Mouse (Mus musculus) liver, embryonic 13.5 days (tissue): ENCODE measurements around the gene Bcl2l13. TPM values are rescaled to one million over a fixed set of nuclear protein-coding genes. Genes with fewer than 3 reads are reported as not detected.

Experiments used
- ATAC-seq: fragments of 200-750 bp; cut with Nextera tagmentation; 2 replicates; pipeline ENCODE4 v1.8.0; 2017; ENCODE audit warnings: low read depth, mild to moderate bottlenecking, moderate number of reproducible peaks, moderate library complexity
- DNase-seq: peaks from one replicate; pipeline ENCODE4 v3.0.0; 2022
- H3K27ac ChIP-seq: fragments of 300-500 bp; sonication (generic); 2 replicates; pipeline ENCODE4 v1.5.1; 2015; ENCODE audit warnings: moderate library complexity, mild to moderate bottlenecking, inconsistent platforms
- H3K27me3 ChIP-seq: fragments of 300-500 bp; sonication (generic); 2 replicates; pipeline ENCODE4 v1.6.1; 2015; ENCODE audit warnings: mild to moderate bottlenecking, inconsistent platforms
- H3K36me3 ChIP-seq: fragments of 300-500 bp; sonication (generic); 2 replicates; pipeline ENCODE4 v1.6.1; 2015; ENCODE audit warnings: mild to moderate bottlenecking, inconsistent platforms
- H3K4me1 ChIP-seq: fragments of 300-500 bp; sonication (generic); replicated peaks from 2 replicates; pipeline ENCODE4 v1.6.1; 2015; ENCODE audit warnings: inconsistent platforms
- H3K4me2 ChIP-seq: fragments of 300-500 bp; sonication (generic); 2 replicates; pipeline ENCODE4 v1.6.1; 2015; ENCODE audit warnings: inconsistent platforms, mild to moderate bottlenecking, moderate library complexity
- H3K4me3 ChIP-seq: fragments of 300-500 bp; sonication (generic); replicated peaks from 2 replicates; pipeline ENCODE4 v1.5.1; 2015; ENCODE audit warnings: mild to moderate bottlenecking, inconsistent platforms
- H3K9ac ChIP-seq: fragments of 300-500 bp; sonication (generic); 2 replicates; pipeline ENCODE4 v1.6.1; 2015; ENCODE audit warnings: mild to moderate bottlenecking, inconsistent platforms
- H3K9me3 ChIP-seq: fragments of 300-500 bp; sonication (generic); replicated peaks from 2 replicates; pipeline ENCODE4 v1.6.1; 2016; ENCODE audit warnings: inconsistent platforms
- WGBS: fragments of 180-500 bp; shearing (Covaris S2); methylation state at CpG from one replicate; pipeline ENCODE4 v1.1.7; 2015; ENCODE audit not compliant: insufficient replicate concordance; 5-methylcytosine and 5-hydroxymethylcytosine counted together
- polyA plus RNA-seq: library from polyadenylated mRNA; unstranded; fragments of >200 nt; fragmentation: Nextera tagmentation; extraction: Ambion mirVana; gene quantifications from 2 replicates; pipeline ENCODE4 v1.2.1, GENCODE M21; 2015

Gene Bcl2l13
- polyA plus RNA-seq, 1 experiment from 2014 or later, result 37.7 TPM

- Histone ChIP-seq H3K4me2 (no peak overlapping the region), H3K27me3 (no peaks in the 10 kb centered on the region), H3K9me3 (no peaks in the 10 kb centered on the region), H3K4me1 (peaks cover 25% of the 10 kb centered on the region), H3K4me3 (no peak overlapping the region), H3K36me3 (peaks cover 67% of the 10 kb centered on the region), H3K9ac (no peak overlapping the region), H3K27ac (no peak overlapping the region)
- 59% methylated on average over 9 of the region's 9 CpGs for WGBS
- ATAC-seq (no peak), DNase-seq (no peak)
Observed at GRCm38 (mm10) chr6:120866051-120866814, 30.2 kb downstream of the Bcl2l13 start.

GRCm38 (mm10) chr6:120868824-120869223 lies 32.8 kb downstream of the Bcl2l13 start:
- Histone ChIP-seq H3K4me2 (no peak overlapping the region), H3K4me3 (no peak overlapping the region), H3K9me3 (no peaks in the 10 kb centered on the region), H3K9ac (no peak overlapping the region), H3K27me3 (no peaks in the 10 kb centered on the region), H3K36me3 (peaks cover 66% of the 10 kb centered on the region), H3K27ac (no peak overlapping the region), H3K4me1 (peaks cover 17% of the 10 kb centered on the region)
- WGBS, result 68% methylated on average over 1 of the region's 1 CpGs
- DNase-seq (no peak), ATAC-seq (no peak)

- WGBS, result 74% methylated on average over 2 of the region's 2 CpGs
Observed at GRCm38 (mm10) chr6:120871286-120871685, 35.3 kb downstream of the Bcl2l13 start.

GRCm38 (mm10) chr6:120873874-120874273 lies 37.9 kb downstream of the Bcl2l13 start:
- peak; percentile 77 for ATAC-seq
- H3K27me3 ChIP-seq, result no peaks in the 10 kb centered on the region
- H3K4me2 ChIP-seq, result no peak overlapping the region
- H3K9me3 ChIP-seq, result no peaks in the 10 kb centered on the region
- H3K4me3 ChIP-seq, result no peak overlapping the region
- H3K9ac ChIP-seq, result no peak overlapping the region
- peaks cover 11% of the 10 kb centered on the region for H3K4me1 ChIP-seq
- 16% methylated on average over 9 of the region's 9 CpGs for WGBS
- peaks cover 65% of the 10 kb centered on the region for H3K36me3 ChIP-seq
- no peak overlapping the region for H3K27ac ChIP-seq
- peak; percentile 29 for DNase-seq

More at GRCm38 (mm10) chr6:120871286-120871685, 35.3 kb downstream of the Bcl2l13 start:
- DNase-seq (no peak), ATAC-seq (no peak)
- H3K27me3 ChIP-seq, result no peaks in the 10 kb centered on the region
- no peak overlapping the region for H3K27ac ChIP-seq
- no peak overlapping the region for H3K4me2 ChIP-seq
- H3K4me3 ChIP-seq, result no peak overlapping the region
- peaks cover 16% of the 10 kb centered on the region for H3K4me1 ChIP-seq
- H3K9ac ChIP-seq, result no peak overlapping the region
- no peaks in the 10 kb centered on the region for H3K9me3 ChIP-seq
- peaks cover 58% of the 10 kb centered on the region for H3K36me3 ChIP-seq

GRCm38 (mm10) chr6:120879046-120879445 lies 43.0 kb downstream of the Bcl2l13 start:
- Histone ChIP-seq H3K36me3 (peaks cover 90% of the 10 kb centered on the region), H3K4me1 (no peaks in the 10 kb centered on the region; the same call in 1 of the 2 replicates), H3K4me2 (no peak overlapping the region), H3K9ac (no peak overlapping the region), H3K27me3 (no peaks in the 10 kb centered on the region), H3K27ac (no peak overlapping the region), H3K4me3 (no peak overlapping the region), H3K9me3 (no peaks in the 10 kb centered on the region)
- 83% methylated on average over 5 of the region's 5 CpGs for WGBS
- DNase-seq (no peak), ATAC-seq (no peak)

GRCm38 (mm10) chr6:120884436-120884835 lies 48.4 kb downstream of the Bcl2l13 start:
- no peak overlapping the region for H3K27ac ChIP-seq

GRCm38 (mm10) chr6:120886696-120887095 lies 50.7 kb downstream of the Bcl2l13 start:
- Histone ChIP-seq H3K4me2 (no peak overlapping the region), H3K27me3 (no peaks in the 10 kb centered on the region), H3K9me3 (no peaks in the 10 kb centered on the region), H3K9ac (no peak overlapping the region), H3K36me3 (peaks cover 96% of the 10 kb centered on the region), H3K4me3 (no peak overlapping the region), H3K27ac (no peak overlapping the region), H3K4me1 (no peaks in the 10 kb centered on the region)
- DNase-seq (no peak), ATAC-seq (no peak)
- 90% methylated on average over 17 of the region's 17 CpGs for WGBS

More at GRCm38 (mm10) chr6:120884436-120884835, 48.4 kb downstream of the Bcl2l13 start:
- WGBS, result 88% methylated on average over 6 of the region's 6 CpGs
- ATAC-seq (no peak), DNase-seq (no peak)
- Histone ChIP-seq H3K36me3 (peaks cover 96% of the 10 kb centered on the region), H3K9me3 (no peaks in the 10 kb centered on the region), H3K4me3 (no peak overlapping the region), H3K4me1 (no peaks in the 10 kb centered on the region; the same call in 1 of the 2 replicates), H3K4me2 (no peak overlapping the region), H3K27me3 (no peaks in the 10 kb centered on the region), H3K9ac (no peak overlapping the region)

- Histone ChIP-seq H3K27me3 (no peaks in the 10 kb centered on the region), H3K4me2 (no peak overlapping the region), H3K36me3 (peaks cover 92% of the 10 kb centered on the region), H3K27ac (no peak overlapping the region), H3K4me1 (no peaks in the 10 kb centered on the region), H3K9ac (no peak overlapping the region), H3K4me3 (no peak overlapping the region), H3K9me3 (no peaks in the 10 kb centered on the region)
- 86% methylated on average over 9 of the region's 9 CpGs for whole genome bisulfite sequencing
- ATAC-seq (no peak), DNase-seq (no peak)
Observed at GRCm38 (mm10) chr6:120894089-120894488, 58.1 kb downstream of the Bcl2l13 start.

- ATAC-seq, result no peak
- Histone ChIP-seq H3K27me3 (no peaks in the 10 kb centered on the region), H3K9me3 (no peaks in the 10 kb centered on the region), H3K9ac (no peak overlapping the region), H3K4me2 (no peak overlapping the region), H3K4me1 (no peaks in the 10 kb centered on the region), H3K36me3 (peaks cover 90% of the 10 kb centered on the region), H3K4me3 (no peak overlapping the region), H3K27ac (no peak overlapping the region)
- WGBS, result 80% methylated on average over 9 of the region's 9 CpGs
- no peak for DNase-seq
Observed at GRCm38 (mm10) chr6:120894524-120894923, 58.5 kb downstream of the Bcl2l13 start.

- no peak overlapping the region for H3K4me3 ChIP-seq
- DNase-seq (no peak), ATAC-seq (peak; percentile 5; the same call in 1 of the 2 replicates)
- no peaks in the 10 kb centered on the region for H3K27me3 ChIP-seq
- H3K9me3 ChIP-seq, result no peaks in the 10 kb centered on the region
- H3K9ac ChIP-seq, result no peak overlapping the region
- peaks cover 62% of the 10 kb centered on the region for H3K36me3 ChIP-seq
- H3K4me2 ChIP-seq, result no peak overlapping the region
- H3K27ac ChIP-seq, result no peak overlapping the region
- WGBS, result 66% methylated on average over 6 of the region's 6 CpGs
- peaks cover 15% of the 10 kb centered on the region; the same call in 1 of the 2 replicates for H3K4me1 ChIP-seq
Observed at GRCm38 (mm10) chr6:120898188-120898833, 62.3 kb downstream of the Bcl2l13 start.

GRCm38 (mm10) chr6:120901776-120902645 lies 66.0 kb downstream of the Bcl2l13 start:
- ATAC-seq, result no peak
- no peak for DNase-seq
- H3K9me3 ChIP-seq, result no peaks in the 10 kb centered on the region
- H3K36me3 ChIP-seq, result peaks cover 32% of the 10 kb centered on the region; the same call in 1 of the 2 replicates
- no peaks in the 10 kb centered on the region for H3K27me3 ChIP-seq
- H3K27ac ChIP-seq, result no peak overlapping the region
- H3K9ac ChIP-seq, result no peak overlapping the region
- no peak overlapping the region for H3K4me3 ChIP-seq
- peaks cover 33% of the 10 kb centered on the region for H3K4me1 ChIP-seq
- 68% methylated on average over 14 of the region's 14 CpGs for WGBS
- H3K4me2 ChIP-seq, result no peak overlapping the region
